Mouse (Mus musculus) cerebellum, adult 8-10 months (tissue): ENCODE measurements around the gene Brpf3.

Experiments used
- DNase-seq: peaks from one replicate; pipeline ENCODE4 v3.0.0; 2022

Gene Brpf3

DNA sequence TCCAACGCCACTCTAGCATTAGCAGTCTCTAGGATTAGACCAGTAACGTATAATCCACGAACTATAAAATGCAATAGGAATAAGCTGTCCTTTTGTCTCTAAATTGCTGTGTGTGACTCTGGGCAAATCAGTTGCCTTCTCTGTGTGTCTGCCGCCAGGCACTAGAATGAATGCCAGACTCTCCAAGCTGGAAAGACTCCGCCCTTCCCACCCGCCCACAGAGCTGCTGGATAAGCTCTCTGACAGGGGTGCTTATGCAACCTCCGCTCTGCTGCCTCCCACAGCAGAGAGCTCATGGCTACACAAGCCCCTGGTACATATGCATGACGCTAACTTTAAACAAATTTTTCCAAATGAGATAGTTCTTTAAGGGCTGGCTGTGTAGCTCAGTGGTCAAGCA is 74.4 kb downstream of the Brpf3 start:
- no peak for DNase-seq

- DNase-seq, result no peak
These were observed 75.4 kb downstream of the Brpf3 start for GRCm38 (mm10) chr17:28876331-28876730.

GRCm38 (mm10) chr17:28876821-28877220 is 75.9 kb downstream of the Brpf3 start:
- no peak for DNase-seq

GRCm38 (mm10) chr17:28879931-28880391 is 79.1 kb downstream of the Brpf3 start:
- peak; percentile 71 for DNase-seq

GRCm38 (mm10) chr17:28882316-28882715 is 81.4 kb downstream of the Brpf3 start:
- no peak for DNase-seq

GRCm38 (mm10) chr17:28882810-28883209 is 81.9 kb downstream of the Brpf3 start:
- no peak for DNase-seq

- DNase-seq, result no peak
These were observed 83.1 kb downstream of the Brpf3 start for GRCm38 (mm10) chr17:28883941-28884516.

GRCm38 (mm10) chr17:28885231-28885630 is 84.3 kb downstream of the Brpf3 start:
- no peak for DNase-seq

- DNase-seq, result no peak
These were observed 85.4 kb downstream of the Brpf3 start for GRCm38 (mm10) chr17:28886266-28886665.
